In genomic region chr2:154723473-154723872, GRCm38 (mm10) we compare ENCODE assay signal across 20 mouse cellular contexts. TPM values are rescaled to one million over a fixed set of nuclear protein-coding genes. Genes with fewer than 3 reads are reported as not detected.
"Had no signal": no experiment of that assay in that cellular context is flagged by ENCODE, and none has a peak within 500 bp of the region (broad histone marks: within the 10 kb centered on the region; RNA-seq: fewer than 3 reads in every experiment).

No protein-coding gene starts in this region.

- H3K27me3 ChIP-seq: lung, embryonic 15.5 days; midbrain, embryonic 13.5 days; neural tube, embryonic 12.5 days; stomach, embryonic 15.5 days had no signal

- H3K9me3 ChIP-seq: liver, embryonic 15.5 days; lung, embryonic 15.5 days; midbrain, embryonic 13.5 days; neural tube, embryonic 12.5 days; stomach, embryonic 15.5 days had no signal

- H3K4me2 ChIP-seq: liver, embryonic 15.5 days; lung, embryonic 15.5 days; midbrain, embryonic 11.5 days; midbrain, embryonic 13.5 days; neural tube, embryonic 12.5 days; stomach, embryonic 15.5 days had no signal

- H3K4me1 ChIP-seq: liver, embryonic 15.5 days; stomach, embryonic 15.5 days had no signal

- H3K27ac ChIP-seq: liver, embryonic 15.5 days; lung, embryonic 15.5 days; macrophage; midbrain, embryonic 13.5 days; neural tube, embryonic 12.5 days; stomach, embryonic 15.5 days; stomach, postnatal 0 days had no signal

- ATAC-seq: liver, postnatal 0 days; lung, postnatal 0 days; midbrain, embryonic 13.5 days; midbrain, embryonic 16.5 days had no signal

- H3K36me3 ChIP-seq: liver, embryonic 15.5 days; lung, embryonic 15.5 days; midbrain, embryonic 13.5 days; neural tube, embryonic 12.5 days; stomach, embryonic 15.5 days had no signal

- H3K9ac ChIP-seq: liver, embryonic 15.5 days; liver, postnatal 0 days; lung, embryonic 15.5 days; midbrain, embryonic 13.5 days; neural tube, embryonic 12.5 days; stomach, embryonic 15.5 days had no signal

- DNase-seq: liver, postnatal 0 days; lung, adult 2 months; right cerebral cortex, postnatal 14 days; thymus, adult 2 months; thymus, postnatal 25 days; thymus, postnatal 4 days had no signal

- H3K4me3 ChIP-seq: liver, embryonic 15.5 days; lung, embryonic 15.5 days; megakaryocyte, embryonic 14.5 days; midbrain, embryonic 13.5 days; neural tube, embryonic 12.5 days; stomach, embryonic 15.5 days had no signal

RNA-seq across cellular contexts. Expression of gene Gm14214, which starts 46.4 kb away (rescaled TPM):
- polyA plus RNA-seq: liver, embryonic 15.5 days; liver, postnatal 0 days; lung, adult 2 months; lung, embryonic 15.5 days; lung, postnatal 0 days; macrophage; midbrain, embryonic 11.5 days; midbrain, embryonic 13.5 days; midbrain, embryonic 16.5 days; neural tube, embryonic 12.5 days; neural tube, embryonic 14.5 days; spleen, adult 2 months; stomach, embryonic 15.5 days; stomach, postnatal 0 days; thymus, adult 2 months; urinary bladder, adult 2 months had no signal
